Mouse (Mus musculus) adipocyte (in vitro differentiated cells): ENCODE measurements at regions not wholly inside any gene's neighbourhood (a gene's known extent, or its start where the extent isn't known, plus 50 kb on each side); places are given as distances from the start of the nearest gene placed in this dataset.
A peak's percentile ranks its signal among the peaks of the same experiment; 100 is the strongest.

Experiments
- DNase-seq: peaks from one replicate; pipeline ENCODE4 v3.0.0-alpha.2; 2016; ENCODE audit warnings: low spot score

DNA sequence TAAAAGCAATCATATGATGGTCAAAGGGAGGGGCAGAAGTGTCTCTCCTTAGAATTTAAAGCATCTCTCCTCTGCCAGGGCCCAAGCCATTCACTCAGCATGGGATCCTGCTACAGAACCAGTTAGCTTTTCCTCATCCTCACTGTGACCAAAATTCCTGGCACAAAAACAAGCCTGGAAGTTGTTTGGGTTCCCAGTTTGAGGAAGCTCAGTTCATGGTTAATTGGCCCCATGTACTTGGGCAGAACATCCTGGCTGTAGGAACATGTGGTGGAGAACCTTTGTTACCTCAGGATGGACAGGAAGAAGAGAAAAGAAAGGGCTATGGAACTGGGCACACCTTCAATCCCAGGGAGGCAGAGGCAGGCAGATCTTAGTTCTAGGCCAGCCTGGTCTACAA lies 52.4 kb upstream of the Mfge8 start:
- no peak for DNase-seq

GRCm38 (mm10) chr7:79202336-79202735 lies 53.5 kb upstream of the Mfge8 start:
- peak; percentile 14 for DNase-seq

GRCm38 (mm10) chr7:79203481-79203880 lies 54.6 kb upstream of the Mfge8 start:
- peak; percentile 26 for DNase-seq

GRCm38 (mm10) chr7:79207140-79207539 lies 58.3 kb upstream of the Mfge8 start:
- DNase-seq, result no peak

GRCm38 (mm10) chr7:79210376-79211215 lies 61.7 kb upstream of the Mfge8 start:
- no peak for DNase-seq

- no peak for DNase-seq
Measured at GRCm38 (mm10) chr7:79211287-79211976, 61.6 kb upstream of the Abhd2 start.

DNA sequence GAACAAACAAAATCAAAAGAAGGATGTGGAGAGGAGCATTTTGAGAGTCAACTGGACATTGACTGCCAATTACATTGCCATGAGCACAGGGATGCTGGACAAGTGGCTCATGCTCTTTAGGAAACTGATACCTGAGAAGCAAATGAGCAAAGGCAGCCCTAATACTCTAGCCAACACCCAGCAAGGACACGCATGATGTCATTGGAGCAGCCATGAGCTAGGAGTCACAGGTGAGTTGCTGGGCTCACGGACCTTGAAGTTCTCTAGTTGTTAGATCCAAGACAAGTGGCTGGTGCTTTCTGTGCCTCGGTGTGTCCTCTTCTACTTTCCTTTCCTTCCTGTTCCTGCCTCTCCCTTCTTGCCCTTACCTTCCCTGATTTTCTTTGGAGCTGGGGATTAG lies 60.8 kb upstream of the Abhd2 start:
- no peak for DNase-seq

DNA sequence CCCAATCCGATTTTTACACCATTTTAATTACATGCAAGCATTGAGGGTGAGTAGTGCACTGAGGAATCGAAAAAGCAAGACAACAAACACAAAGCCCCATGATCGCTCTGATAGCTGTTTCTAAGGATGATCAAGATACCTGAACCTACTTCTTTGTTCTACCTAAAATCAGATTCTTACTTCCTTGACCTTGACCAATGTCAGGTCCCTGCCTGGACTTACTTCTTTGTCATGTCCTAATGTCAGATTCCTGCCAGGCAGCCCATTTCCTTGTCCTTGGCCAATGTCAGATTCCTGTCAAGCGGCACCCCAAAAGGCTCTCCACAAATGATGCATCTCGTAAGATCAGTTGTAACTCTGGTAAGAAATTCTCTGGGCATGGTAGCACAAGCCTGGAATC lies 58.0 kb upstream of the Abhd2 start:
- DNase-seq, result no peak

GRCm38 (mm10) chr7:79217232-79217631 lies 55.8 kb upstream of the Abhd2 start:
- DNase-seq, result no peak

DNA sequence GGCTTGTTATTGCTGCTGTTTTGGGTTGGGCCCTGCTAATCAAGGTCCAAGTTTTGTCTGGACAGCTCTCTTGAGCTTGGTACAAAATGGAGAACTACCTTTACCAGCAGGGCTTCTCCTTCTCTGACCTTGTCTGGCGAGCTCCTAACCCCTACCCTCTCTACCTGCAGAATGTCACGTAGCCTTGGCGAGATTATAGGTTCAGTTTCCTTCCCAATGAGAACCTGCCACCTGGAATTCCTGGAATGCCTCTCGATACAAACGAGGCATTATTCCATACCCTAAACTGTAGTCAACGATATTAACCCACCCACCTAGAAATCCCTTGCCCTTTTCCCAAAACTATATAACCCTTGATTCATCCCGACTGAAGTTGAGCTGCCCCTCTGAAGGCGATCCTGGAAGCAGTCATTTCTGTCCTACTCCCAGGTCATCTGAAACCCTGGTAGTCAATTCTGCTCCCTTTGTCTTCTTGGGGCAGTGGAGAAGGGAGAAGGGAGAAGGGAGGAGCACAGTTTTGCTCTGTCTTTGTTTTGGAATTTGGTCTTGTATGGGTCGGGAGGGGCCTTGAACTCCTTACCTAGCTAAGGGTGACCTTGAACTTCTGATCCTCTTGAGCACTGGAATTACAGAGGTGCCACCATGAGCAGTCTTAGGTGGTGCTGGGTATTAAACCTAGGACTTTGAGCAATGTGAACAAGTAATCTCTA lies 50.2 kb upstream of the Abhd2 start:
- DNase-seq, result no peak
